Mouse (Mus musculus) monocyte, adult 59 days (primary cell): ENCODE results near the gene Sstr3. TPM values are rescaled to one million over a fixed set of nuclear protein-coding genes. Genes with fewer than 3 reads are reported as not detected.

ENCODE experiments used
- total RNA-seq, 2 experiments: library from RNA; stranded (reverse); gene quantifications; one replicate each; pipeline ENCODE4 v1.2.4; 2023

Gene Sstr3
- not detected for total RNA-seq

DNA sequence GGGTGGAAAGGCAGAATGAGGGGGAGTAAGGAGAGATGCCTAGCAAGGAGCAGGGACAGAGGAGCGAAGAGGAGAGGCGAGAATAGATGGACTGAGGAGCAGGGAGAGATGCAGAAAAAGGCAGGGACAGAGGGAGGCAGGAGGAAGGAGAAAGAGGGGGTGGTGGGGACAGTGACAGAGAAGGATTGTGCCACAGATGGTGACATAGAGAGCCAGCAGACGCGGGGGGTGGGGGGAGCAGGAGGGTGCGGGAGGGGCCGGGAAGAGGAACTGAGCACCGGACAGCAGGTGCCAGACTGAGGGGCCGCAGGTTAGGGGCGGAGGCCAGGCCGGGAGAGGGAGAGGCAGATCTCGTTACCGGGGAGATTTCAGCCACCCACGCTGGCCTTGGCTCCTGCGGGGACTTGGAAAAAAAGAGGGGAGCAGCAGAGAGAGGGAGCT, at the start of gene Sstr3:
Sstr3 (minus strand) TSS at position 125 of the 441 bp plus-strand sequence.

GRCm38 (mm10) chr15:78572658-78573397, 28.3 kb upstream of the Sstr3 start, which contains the start of gene Rac2:
TSS of gene Rac2 (minus strand) at chr15:78572783.

DNA sequence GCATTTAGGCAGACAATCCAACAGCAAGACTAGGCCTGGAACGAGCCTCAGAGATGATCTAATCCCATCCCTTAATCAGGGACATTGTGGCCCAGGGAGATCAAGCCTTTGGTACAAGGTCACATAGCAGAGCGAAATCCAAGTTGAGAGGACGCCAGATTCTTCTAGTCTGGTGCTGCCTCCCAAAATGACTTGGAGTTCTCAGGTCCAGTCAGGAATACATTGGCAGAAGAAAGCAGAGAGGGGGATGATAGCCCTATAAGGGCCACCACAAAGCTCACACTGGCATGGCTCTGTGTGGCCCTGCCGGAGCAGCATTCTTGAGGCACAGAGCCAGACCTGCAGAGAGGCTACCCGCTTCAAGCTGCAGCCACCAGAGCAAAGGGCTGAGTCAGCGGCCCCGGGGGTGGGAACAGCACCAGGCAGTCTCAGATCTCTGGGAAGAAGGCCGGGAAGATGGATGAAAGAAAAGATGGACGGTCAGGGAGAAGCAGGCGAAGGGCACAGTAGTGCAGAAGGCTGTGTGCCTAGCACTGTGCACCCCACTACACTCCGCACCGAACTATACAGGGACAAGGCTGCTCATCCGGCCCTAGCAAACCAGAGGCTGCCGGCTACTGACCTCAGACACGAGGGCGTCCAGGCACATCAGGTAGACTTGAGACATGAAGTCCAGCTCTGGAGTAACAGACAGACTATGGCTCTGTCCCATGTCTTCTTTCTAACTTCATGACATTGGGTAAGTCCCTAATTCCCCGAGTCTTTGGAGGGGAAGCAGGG, 13.6 kb downstream of the Sstr3 start, which contains the start of gene C1qtnf6:
C1qtnf6 (minus strand) TSS at position 746 of the 780 bp plus-strand sequence.

GRCm38 (mm10) chr15:78494968-78495406, 49.5 kb downstream of the Sstr3 start, which contains the start of gene Il2rb:
TSS of gene Il2rb (minus strand) at chr15:78495271.

Other genes starting within 250 kb of the Sstr3 start
- gene Csf2rb2, start 239.0 kb downstream of the Sstr3 start, total RNA-seq, result 10 to 100 TPM; 43.7 to 48.7 TPM
- 100 to 1,000 TPM; 266 to 291 TPM for gene Csf2rb, start 218.9 kb downstream of the Sstr3 start, total RNA-seq
- not detected for gene Tex33, start 148.8 kb downstream of the Sstr3 start, total RNA-seq
- under 1 TPM in 1 of 2 experiments, not detected in 1; 0.64 TPM for gene Tst, start 138.8 kb downstream of the Sstr3 start, total RNA-seq
- 10 to 100 TPM; 12.9 to 14.7 TPM for gene Mpst, start 138.3 kb downstream of the Sstr3 start, total RNA-seq
- 10 to 100 TPM; 29.3 to 29.5 TPM for gene Kctd17, start 116.1 kb downstream of the Sstr3 start, total RNA-seq
- gene Tmprss6, start 76.1 kb downstream of the Sstr3 start, total RNA-seq, result not detected
- gene Il2rb, start 49.4 kb downstream of the Sstr3 start, total RNA-seq, result 1 to 10 TPM in 1 of 2 experiments, under 1 TPM in 1; 0.89 to 1.8 TPM
- under 1 TPM in 1 of 2 experiments, not detected in 1; 0.50 TPM for gene C1qtnf6, start 13.3 kb downstream of the Sstr3 start, total RNA-seq
- 100 to 1,000 TPM; 358 to 441 TPM for gene Rac2, start 28.1 kb upstream of the Sstr3 start, total RNA-seq
- 100 to 1,000 TPM; 340 to 359 TPM for gene Cyth4, start 52.4 kb upstream of the Sstr3 start, total RNA-seq
- gene Elfn2, start 174.1 kb upstream of the Sstr3 start, total RNA-seq, result not detected
- gene Mfng, start 228.8 kb upstream of the Sstr3 start, total RNA-seq, result 10 to 100 TPM; 51.2 to 57.9 TPM